Mouse (Mus musculus) lung, adult 2 months (tissue): ENCODE data around the gene Coro1c. TPM values are rescaled to one million over a fixed set of nuclear protein-coding genes. Genes with fewer than 3 reads are reported as not detected.
A peak's percentile ranks its signal among the peaks of the same experiment; 100 is the strongest.

Experiments
- DNase-seq: peaks from one replicate; pipeline ENCODE4 v3.0.0; 2022
- H3K4me1 ChIP-seq: fragments of 200-500 bp; 2 replicates; pipeline ENCODE4 v1.6.1; 2011; ENCODE audit warnings: low read length; ENCODE audit not compliant: control insufficient read depth, insufficient read depth
- H3K4me3 ChIP-seq: fragments of 200-500 bp; replicated peaks from 2 replicates; pipeline ENCODE3; 2011; ENCODE audit warnings: low read depth, mild to moderate bottlenecking, control low read depth, low read length; ENCODE audit errors: extremely low read depth
- CTCF ChIP-seq: fragments of 200-500 bp; IDR thresholded peaks from 2 replicates; pipeline ENCODE4 v1.5.1; 2011; ENCODE audit warnings: mild to moderate bottlenecking, low read length, control low read depth; ENCODE audit not compliant: insufficient read depth
- POLR2A ChIP-seq: fragments of 200-500 bp; IDR thresholded peaks from 2 replicates; pipeline ENCODE4 v1.6.1; 2011; ENCODE audit warnings: low read depth, mild to moderate bottlenecking, control low read depth, low read length, borderline replicate concordance; ENCODE audit errors: extremely low read depth
- WGBS: fragments of 180-500 bp; shearing (Covaris S2); methylation state at CpG from one replicate; pipeline ENCODE4 v1.1.7; 2018; 5-methylcytosine and 5-hydroxymethylcytosine counted together
- polyA plus RNA-seq: library from polyadenylated mRNA; depleted of rRNA; stranded (reverse); fragments of >200 nt; gene quantifications from 2 replicates; pipeline ENCODE4 v1.2.3, GENCODE M21; 2012; rRNA removed

The Coro1c gene
- polyA plus RNA-seq = 86.7 and 104 TPM in 2 replicates

DNA sequence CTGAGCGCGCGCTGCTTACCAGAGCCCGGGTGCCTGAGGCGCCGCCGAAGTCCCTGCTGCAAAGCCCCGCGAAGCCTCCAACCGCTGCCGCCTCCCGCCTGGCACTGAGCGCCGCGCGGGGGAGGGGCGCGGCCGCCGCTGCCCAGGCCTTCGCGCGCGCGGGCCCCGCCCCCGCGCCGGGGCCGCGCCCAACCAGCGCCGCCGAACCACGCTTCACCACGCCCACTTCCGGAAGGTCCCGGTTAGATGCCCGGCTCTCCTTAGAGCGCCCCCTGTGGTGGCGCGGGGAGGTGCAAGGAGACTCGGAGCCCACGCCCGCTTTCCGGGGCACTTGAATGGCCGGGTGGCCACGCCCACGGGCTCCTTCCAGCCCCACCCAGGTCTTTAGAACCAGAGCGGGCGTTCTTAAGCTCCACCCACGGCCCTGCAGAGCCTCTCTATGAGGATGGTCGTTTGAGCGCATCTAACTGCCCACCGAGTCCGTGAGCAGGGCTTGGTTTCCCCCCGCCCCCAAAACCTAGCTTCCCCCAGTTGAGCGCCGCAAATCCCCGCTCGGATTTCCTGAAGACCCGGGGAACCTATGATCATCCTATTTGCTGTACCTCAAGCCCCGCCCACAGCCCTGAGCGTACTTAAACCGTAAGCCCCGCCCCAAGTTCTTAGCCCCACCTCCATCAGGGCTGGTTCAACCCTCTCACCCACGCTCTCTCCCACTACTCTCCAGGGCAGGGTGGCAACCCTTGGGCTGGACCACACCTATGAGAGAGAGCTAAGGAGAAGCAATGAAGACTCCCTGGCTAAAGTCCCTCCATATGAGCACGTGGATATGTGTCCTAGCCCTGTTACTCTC, at the start of gene Coro1c:
Coro1c (minus strand) TSS at position 167 of the 850 bp plus-strand sequence.
- DNase-seq = peak; percentile 99
- WGBS = under 1% methylated on average over 68 of the region's 68 CpGs

DNA sequence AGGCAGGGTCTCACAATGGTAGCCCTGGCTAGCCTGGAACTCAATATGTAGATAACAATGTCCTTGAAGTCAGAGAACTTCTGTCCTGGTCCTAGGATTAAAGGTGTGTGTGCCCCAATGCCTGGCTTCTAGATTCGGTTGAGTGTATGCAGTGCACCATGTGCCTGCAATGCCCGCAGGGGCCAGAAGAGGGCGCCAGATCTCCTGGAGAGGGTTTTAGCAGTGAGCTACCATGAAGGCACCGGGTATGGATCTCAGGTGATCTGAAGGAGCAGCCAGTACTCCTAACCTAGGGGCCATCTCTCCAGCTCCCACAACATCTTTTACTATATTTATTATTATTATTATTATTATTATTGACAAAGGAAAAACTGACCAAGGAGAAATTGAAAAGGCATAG, 48.0 kb upstream of the Coro1c start:
- Histone ChIP-seq H3K4me1 (peaks cover 12% of the 10 kb centered on the region), H3K4me3 (no peak overlapping the region)
- peak; percentile 91 for DNase-seq
- 5% methylated on average over 4 of the region's 4 CpGs for WGBS
- TF ChIP-seq CTCF = peak; percentile 91
- TF ChIP-seq POLR2A = no peak

More for the DNA sequence above, at the start of gene Coro1c:
- H3K4me1 ChIP-seq = peaks cover 24% of the 10 kb centered on the region
- TF ChIP-seq CTCF (peak; percentile 60), POLR2A (peak; percentile 63; the same call in 1 of the 2 replicates)
- H3K4me3 ChIP-seq = peak within 1 kb of the TSS; percentile 94

DNA sequence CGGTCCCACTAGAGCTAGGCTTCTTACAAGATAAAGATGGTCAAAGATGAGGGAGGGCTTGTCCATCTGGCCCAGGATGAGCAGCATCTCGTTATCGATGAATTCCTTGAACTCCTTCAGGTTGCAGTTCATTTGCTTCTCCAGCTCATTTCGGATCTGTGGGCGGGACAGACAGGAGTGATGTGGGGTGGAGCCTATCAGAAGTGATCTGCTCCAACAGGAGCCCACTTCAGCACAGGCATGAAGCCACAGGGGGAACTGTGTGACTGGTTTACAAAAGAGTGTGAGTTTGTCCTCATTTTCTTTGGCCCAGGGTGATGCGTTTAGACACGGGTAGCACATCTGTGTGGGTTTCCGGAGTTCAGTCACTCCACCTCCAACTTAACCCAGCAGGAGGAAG, 47.1 kb upstream of the Coro1c start:
- no peak for DNase-seq
- Histone ChIP-seq H3K4me1 (peaks cover 18% of the 10 kb centered on the region), H3K4me3 (no peak overlapping the region)
- 82% methylated on average over 8 of the region's 8 CpGs for WGBS
- no peak for TF ChIP-seq POLR2A

DNA sequence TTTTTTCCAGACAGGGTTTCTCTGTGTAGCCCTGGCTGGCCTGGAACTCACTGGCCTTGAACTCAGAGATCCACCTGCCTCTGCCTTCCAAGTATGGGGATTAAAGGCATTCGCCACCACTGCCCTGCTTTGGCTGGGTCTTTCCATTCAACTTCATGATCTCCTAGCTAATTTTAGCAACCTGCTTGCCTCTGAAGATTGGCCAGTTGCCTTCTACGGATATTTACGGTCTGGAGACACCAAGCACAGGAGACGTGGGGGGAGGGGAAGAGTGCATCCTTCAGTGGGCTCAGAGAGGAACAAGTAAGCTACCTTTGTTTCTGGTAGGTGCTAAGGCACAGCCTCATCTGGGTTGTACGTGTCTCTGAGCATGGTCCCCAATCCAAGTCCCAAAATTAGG, 46.7 kb upstream of the Coro1c start:
- no peak for DNase-seq
- Histone ChIP-seq H3K4me1 (peaks cover 22% of the 10 kb centered on the region), H3K4me3 (no peak overlapping the region)
- 72% methylated on average over 5 of the region's 5 CpGs for WGBS
- TF ChIP-seq CTCF = no peak
- no peak for TF ChIP-seq POLR2A

DNA sequence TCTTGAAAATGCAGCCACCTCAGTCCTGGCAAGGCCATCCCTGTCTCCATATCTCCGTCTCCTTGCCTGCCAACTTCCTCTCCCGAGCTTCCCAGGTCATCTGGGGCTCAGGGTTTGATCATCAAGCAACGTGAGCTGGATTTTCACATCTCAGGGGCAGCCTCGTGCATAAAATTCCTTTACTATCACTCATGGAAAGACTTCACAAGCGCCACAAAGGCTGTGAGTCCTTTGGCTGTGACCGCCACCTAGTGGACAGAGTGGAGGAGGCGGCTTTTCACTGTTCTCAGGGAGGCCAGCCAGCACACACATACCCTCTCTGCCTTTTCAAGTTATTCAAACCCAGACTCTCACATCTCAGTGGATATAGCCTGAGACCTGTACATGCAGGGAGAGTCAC, 45.9 kb upstream of the Coro1c start:
- TF ChIP-seq CTCF (peak; percentile 87), POLR2A (no peak)
- 7% methylated on average over 7 of the region's 7 CpGs for WGBS
- Histone ChIP-seq H3K4me1 (peaks cover 26% of the 10 kb centered on the region), H3K4me3 (no peak overlapping the region)
- DNase-seq = peak; percentile 79

DNA sequence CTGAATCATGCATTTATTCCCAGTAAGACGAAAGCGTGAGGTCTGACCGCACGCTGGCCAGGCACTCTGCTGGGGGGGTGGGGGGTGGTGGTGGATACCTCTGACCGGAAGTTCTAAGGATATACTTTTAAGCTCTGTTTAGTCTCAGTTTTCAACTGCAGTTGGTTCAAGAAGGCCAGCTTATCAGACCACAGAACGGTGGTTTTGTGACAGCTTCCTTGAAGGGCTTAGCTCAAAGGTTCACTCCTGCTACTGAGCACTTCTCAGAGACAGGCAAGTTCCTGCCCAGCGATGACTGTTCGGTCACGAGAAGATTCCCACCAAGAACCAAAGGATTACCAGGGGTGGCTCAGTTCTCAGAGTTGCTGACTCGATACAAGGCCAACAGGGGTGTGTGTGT, 44.0 kb upstream of the Coro1c start:
- TF ChIP-seq CTCF (no peak), POLR2A (no peak)
- H3K4me1 ChIP-seq = peaks cover 26% of the 10 kb centered on the region
- no peak overlapping the region for H3K4me3 ChIP-seq
- WGBS = 47% methylated on average over 10 of the region's 10 CpGs
- no peak for DNase-seq

- TF ChIP-seq CTCF (no peak), POLR2A (no peak)
- Histone ChIP-seq H3K4me3 (no peak overlapping the region), H3K4me1 (peaks cover 26% of the 10 kb centered on the region)
- DNase-seq = no peak
- WGBS = 34% methylated on average over 11 of the region's 11 CpGs
Observed at GRCm38 (mm10) chr5:113951693-113952071, 43.1 kb upstream of the Coro1c start.

GRCm38 (mm10) chr5:113950786-113951692, 42.5 kb upstream of the Coro1c start:
- 56% methylated on average over 19 of the region's 19 CpGs for WGBS
- Histone ChIP-seq H3K4me1 (peaks cover 26% of the 10 kb centered on the region), H3K4me3 (no peak overlapping the region)
- TF ChIP-seq CTCF (no peak), POLR2A (no peak)
- no peak for DNase-seq

DNA sequence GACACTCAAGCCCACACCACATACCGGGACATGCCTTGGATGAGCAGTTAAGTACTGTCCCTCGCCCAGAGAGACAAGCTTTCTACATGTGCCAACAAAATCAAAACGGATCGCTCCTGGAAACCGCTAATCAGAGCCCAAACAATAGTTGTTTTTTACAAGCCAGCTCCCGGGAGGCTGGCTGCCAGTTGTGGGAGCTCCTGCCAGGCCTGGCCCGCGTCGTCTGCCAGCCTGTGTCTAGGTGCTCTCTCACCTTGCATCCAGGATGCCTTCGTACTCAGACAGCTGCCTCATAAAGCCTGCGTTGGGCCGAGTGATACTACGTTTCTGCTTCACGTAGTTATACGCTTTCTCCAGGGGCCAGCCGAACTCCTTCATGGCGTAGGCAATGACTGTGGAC, 41.6 kb upstream of the Coro1c start:
- Histone ChIP-seq H3K4me1 (peaks cover 26% of the 10 kb centered on the region), H3K4me3 (no peak overlapping the region)
- WGBS = 67% methylated on average over 17 of the region's 17 CpGs
- DNase-seq = no peak
- TF ChIP-seq POLR2A = no peak
- TF ChIP-seq CTCF = no peak

DNA sequence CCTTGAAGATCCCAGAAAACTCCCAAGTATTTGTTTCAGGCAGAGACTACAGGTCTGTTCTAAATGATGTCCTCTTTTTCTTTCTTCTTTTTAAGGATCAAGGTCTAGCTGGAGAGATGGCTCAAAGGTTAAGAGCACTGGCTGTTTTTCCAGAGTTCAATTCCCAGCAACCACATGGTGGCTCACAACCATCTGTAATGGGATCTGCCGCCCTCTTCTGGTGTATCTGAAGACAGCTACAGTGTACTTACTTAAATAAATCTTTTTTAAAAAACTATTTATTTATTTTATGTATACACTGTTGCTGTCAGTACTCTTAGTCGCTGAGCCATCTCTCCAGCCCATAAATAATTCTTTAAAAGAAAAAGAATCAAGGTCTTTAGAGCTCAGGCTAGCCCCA, 38.7 kb upstream of the Coro1c start:
- peaks cover 18% of the 10 kb centered on the region for H3K4me1 ChIP-seq
- 81% methylated on average over 2 of the region's 2 CpGs for WGBS
- DNase-seq = no peak
- no peak for TF ChIP-seq CTCF
- TF ChIP-seq POLR2A = no peak
- H3K4me3 ChIP-seq = no peak overlapping the region
